Mouse (Mus musculus): ENCODE data around the gene Cep95.
"Not testable (repeated sequence)": the region's sequence is repeated elsewhere in the genome, so short reads cannot be mapped to it uniquely, and the experiment has no call there.

The Cep95 gene

GRCm38 (mm10) chr11:106788775-106789459, at the start of gene Cep95, which contains the start of gene Ddx5:
TSS of gene Cep95 (plus strand) at chr11:106789252.
TSS of gene Ddx5 (minus strand) at chr11:106789185.
- peak in 1 of 2 experiments; percentile 95 for DNase-seq (ENCODE audit: low spot score in 2 of 2)

GRCm38 (mm10) chr11:106740724-106741123, 48.3 kb upstream of the Cep95 start:
- not testable (repeated sequence) for DNase-seq (ENCODE audit: low spot score in 2 of 2)

- no peak for DNase-seq (ENCODE audit: low spot score in 2 of 2)
Observed at GRCm38 (mm10) chr11:106741232-106741631, 47.8 kb upstream of the Cep95 start.

GRCm38 (mm10) chr11:106741826-106742225, 47.2 kb upstream of the Cep95 start:
- DNase-seq (ENCODE audit: low spot score in 2 of 2): no peak

- DNase-seq (ENCODE audit: low spot score in 2 of 2): no peak
Observed at GRCm38 (mm10) chr11:106742388-106742841, 46.6 kb upstream of the Cep95 start.

GRCm38 (mm10) chr11:106744949-106745348, 44.1 kb upstream of the Cep95 start:
- no peak for DNase-seq (ENCODE audit: low spot score in 2 of 2)

- DNase-seq (ENCODE audit: low spot score in 2 of 2): not testable (repeated sequence)
Observed at GRCm38 (mm10) chr11:106749557-106750120, 39.4 kb upstream of the Cep95 start.

- no peak for DNase-seq (ENCODE audit: low spot score in 2 of 2)
Observed at GRCm38 (mm10) chr11:106750121-106750751, 38.8 kb upstream of the Cep95 start, which contains the start of gene Pecam1. TSS of gene Pecam1 (minus strand) at chr11:106750628.

- no peak for DNase-seq (ENCODE audit: low spot score in 2 of 2)
Observed at GRCm38 (mm10) chr11:106751039-106752018, 37.7 kb upstream of the Cep95 start, which contains the start of gene Milr1. TSS of gene Milr1 (plus strand) at chr11:106751226.

GRCm38 (mm10) chr11:106752103-106752502, 36.9 kb upstream of the Cep95 start:
- no peak for DNase-seq (ENCODE audit: low spot score in 2 of 2)

GRCm38 (mm10) chr11:106753314-106753713, 35.7 kb upstream of the Cep95 start:
- DNase-seq (ENCODE audit: low spot score in 2 of 2): no peak

- DNase-seq (ENCODE audit: low spot score in 2 of 2): no peak
Observed at GRCm38 (mm10) chr11:106755583-106755982, 33.5 kb upstream of the Cep95 start.

GRCm38 (mm10) chr11:106759028-106759427, 30.0 kb upstream of the Cep95 start:
- DNase-seq (ENCODE audit: low spot score in 2 of 2): no peak

- no peak for DNase-seq (ENCODE audit: low spot score in 2 of 2)
Observed at GRCm38 (mm10) chr11:106760511-106760910, 28.5 kb upstream of the Cep95 start.

- no peak for DNase-seq (ENCODE audit: low spot score in 2 of 2)
Observed at GRCm38 (mm10) chr11:106762139-106762799, 26.8 kb upstream of the Cep95 start.

- DNase-seq (ENCODE audit: low spot score in 2 of 2): no peak
Observed at GRCm38 (mm10) chr11:106762800-106763185, 26.3 kb upstream of the Cep95 start.

- no peak for DNase-seq (ENCODE audit: low spot score in 2 of 2)
Observed at GRCm38 (mm10) chr11:106766611-106767162, 22.4 kb upstream of the Cep95 start.

- no peak for DNase-seq (ENCODE audit: low spot score in 2 of 2)
Observed at GRCm38 (mm10) chr11:106767516-106767915, 21.5 kb upstream of the Cep95 start.

GRCm38 (mm10) chr11:106770195-106770974, 18.7 kb upstream of the Cep95 start:
- DNase-seq (ENCODE audit: low spot score in 2 of 2): no peak

GRCm38 (mm10) chr11:106773061-106773460, 16.0 kb upstream of the Cep95 start:
- DNase-seq (ENCODE audit: low spot score in 2 of 2): no peak
